Mouse (Mus musculus) CH12.LX (cell line): ENCODE results near the gene Sema4a. TPM values are rescaled to one million over a fixed set of nuclear protein-coding genes. Genes with fewer than 3 reads are reported as not detected.

Experiments
- DNase-seq: peaks from one replicate; pipeline ENCODE4 v3.0.0-alpha.2; 2013; ENCODE audit errors: extremely low read depth
- H3K27ac ChIP-seq: 2 replicates; pipeline ENCODE4 v1.5.1; 2012; ENCODE audit warnings: low read depth, mild to moderate bottlenecking, control low read depth, moderate library complexity; ENCODE audit not compliant: insufficient read depth
- H3K27me3 ChIP-seq: replicated peaks from 2 replicates; pipeline ENCODE3; 2012; ENCODE audit warnings: inconsistent platforms
- H3K36me3 ChIP-seq, 2 experiments: replicated peaks in 1 of 2; 2 replicates each; pipeline versions ENCODE3 to v1.6.1; 2012; ENCODE audit warnings: inconsistent platforms in 1 of 2, low read length in 1 of 2, mild to moderate bottlenecking in 1 of 2, mixed read lengths in 1 of 2, moderate library complexity in 1 of 2; ENCODE audit not compliant: control insufficient read depth in 1 of 2, insufficient read depth in 1 of 2
- H3K4me1 ChIP-seq, 2 experiments: 2 replicates each; pipeline ENCODE4 v1.6.1; 2012; ENCODE audit warnings: inconsistent platforms in 1 of 2, moderate library complexity in 1 of 2; ENCODE audit not compliant: insufficient read depth in 2 of 2, control insufficient read depth in 1 of 2
- H3K4me2 ChIP-seq: 2 replicates; pipeline ENCODE4 v1.6.1; 2012; ENCODE audit warnings: low read depth, mild to moderate bottlenecking, control low read depth; ENCODE audit not compliant: poor library complexity, insufficient read depth, severe bottlenecking
- H3K4me3 ChIP-seq, 3 experiments: fragments of 150-350 bp in 1 of 3; sonication (generic) in 1 of 3; replicated peaks in 1 of 3; 2 replicates each; pipeline versions ENCODE3 to v1.5.1; 2011 to 2012; ENCODE audit warnings: low read depth in 2 of 3, low read length in 2 of 3, mild to moderate bottlenecking in 2 of 3, moderate library complexity in 2 of 3, control low read depth in 1 of 3, improper control_type of control experiment in 1 of 3, inconsistent platforms in 1 of 3, mixed read lengths in 1 of 3; ENCODE audit not compliant: poor library complexity in 1 of 3
- H3K79me2 ChIP-seq: replicated peaks from 2 replicates; pipeline ENCODE4 v1.6.1; 2012; ENCODE audit warnings: mild to moderate bottlenecking, moderate library complexity; ENCODE audit not compliant: control insufficient read depth, poor library complexity, insufficient read depth, severe bottlenecking; ENCODE audit errors: extremely low read depth
- H3K9ac ChIP-seq: 2 replicates; pipeline ENCODE4 v1.6.1; 2012; ENCODE audit warnings: low read depth, mild to moderate bottlenecking, control low read depth, moderate library complexity; ENCODE audit not compliant: insufficient read depth
- H3K9me3 ChIP-seq: replicated peaks from 2 replicates; pipeline ENCODE3; 2012; ENCODE audit warnings: low read length, inconsistent platforms, mixed read lengths
- BHLHE40 ChIP-seq: IDR thresholded peaks from 2 replicates; pipeline ENCODE4 v1.6.1; 2011; ENCODE audit warnings: mild to moderate bottlenecking, low read depth, low read length, improper control_type of control experiment
- CHD1 ChIP-seq: IDR thresholded peaks from 2 replicates; pipeline ENCODE4 v1.6.1; 2012; ENCODE audit warnings: low read depth, low read length, improper control_type of control experiment, inconsistent platforms
- EP300 ChIP-seq: IDR thresholded peaks from 2 replicates; pipeline ENCODE4 v1.6.1; 2011; ENCODE audit warnings: low read length, improper control_type of control experiment
- GABPA ChIP-seq: IDR thresholded peaks from 2 replicates; pipeline ENCODE4 v1.6.1; 2012; ENCODE audit warnings: low read depth, low read length, improper control_type of control experiment, inconsistent platforms; ENCODE audit not compliant: insufficient replicate concordance
- IRF4 ChIP-seq: IDR thresholded peaks from 2 replicates; pipeline ENCODE4 v1.6.1; 2014; ENCODE audit warnings: low read depth, mild to moderate bottlenecking, inconsistent platforms, low read length, improper control_type of control experiment
- JUND ChIP-seq: conservative IDR thresholded peaks from 2 replicates; pipeline ENCODE4 v1.6.1; 2011; ENCODE audit warnings: low read depth, low read length, improper control_type of control experiment
- MAZ ChIP-seq: IDR thresholded peaks from 2 replicates; pipeline ENCODE4 v1.6.1; 2012; ENCODE audit warnings: low read depth, mild to moderate bottlenecking, inconsistent platforms, low read length, improper control_type of control experiment, moderate library complexity
- MXI1 ChIP-seq: IDR thresholded peaks from 2 replicates; pipeline ENCODE4 v1.6.1; 2011; ENCODE audit warnings: mild to moderate bottlenecking, low read depth, low read length, improper control_type of control experiment
- MYC ChIP-seq: IDR thresholded peaks from 2 replicates; pipeline ENCODE4 v1.6.1; 2011; ENCODE audit warnings: low read depth, mild to moderate bottlenecking, improper control_type of control experiment, low read length
- POLR2AphosphoS2 ChIP-seq: IDR thresholded peaks from 2 replicates; pipeline ENCODE4 v1.6.1; 2011; ENCODE audit warnings: low read depth, low read length, improper control_type of control experiment
- RCOR1 ChIP-seq: conservative IDR thresholded peaks from 2 replicates; pipeline ENCODE4 v1.6.1; 2012; ENCODE audit warnings: low read depth, mild to moderate bottlenecking, inconsistent platforms, low read length, improper control_type of control experiment
- SMC3 ChIP-seq: IDR thresholded peaks from 2 replicates; pipeline ENCODE4 v1.6.1; 2011; ENCODE audit warnings: low read depth, low read length, improper control_type of control experiment
- TCF12 ChIP-seq: IDR thresholded peaks from 2 replicates; pipeline ENCODE4 v1.6.1; 2014; ENCODE audit warnings: low read depth, mild to moderate bottlenecking, inconsistent platforms, low read length, improper control_type of control experiment
- USF1 ChIP-seq: IDR thresholded peaks from 2 replicates; pipeline ENCODE4 v1.6.1; 2014; ENCODE audit warnings: low read depth, mild to moderate bottlenecking, inconsistent platforms, low read length, improper control_type of control experiment
- USF2 ChIP-seq: conservative IDR thresholded peaks from 2 replicates; pipeline ENCODE4 v1.6.1; 2011; ENCODE audit warnings: low read depth, low read length, improper control_type of control experiment
- ZKSCAN1 ChIP-seq: IDR thresholded peaks from 2 replicates; pipeline ENCODE4 v1.6.1; 2012; ENCODE audit warnings: low read depth, inconsistent platforms, low read length, improper control_type of control experiment, borderline replicate concordance
- ZNF384 ChIP-seq: IDR thresholded peaks from 2 replicates; pipeline ENCODE4 v1.6.1; 2012; ENCODE audit warnings: low read depth, low read length, improper control_type of control experiment, inconsistent platforms
- dilution Hi-C: fragments of 300-500 bp; cut with MboI; formaldehyde crosslinking; loops from 2 replicates; pipeline ENCODE4 v1.14.3; 2020; ENCODE audit warnings: low sequenced_read_pairs; ENCODE audit not compliant: extremely low pct_unique_long_range_greater_than_20kb, extremely low pct_ligation_motif_present
- in situ Hi-C: fragments of 300-500 bp; cut with MboI; formaldehyde crosslinking; loops from 3 replicates; pipeline ENCODE4 v1.14.3; 2019; ENCODE audit warnings: low sequenced_read_pairs, low pct_ligation_motif_present, low pct_unique_long_range_greater_than_20kb, mixed read lengths
- polyA plus RNA-seq: library from polyadenylated mRNA; unstranded; fragments of >175 nt; gene quantifications from 2 replicates; pipeline ENCODE4 v1.2.1, GENCODE M21; 2012; ENCODE audit warnings: low read depth; ENCODE audit not compliant: insufficient read length
- total RNA-seq, 2 experiments: library from RNA; depleted of rRNA; stranded (reverse); fragments of 300-350 nt in 1 of 2; fragments of >200 nt in 1 of 2; gene quantifications; 2 replicates each; pipeline ENCODE4 v1.2.3; 2012 to 2014

Gene Sema4a
- total and polyA plus RNA-seq, 3 experiments = 3.5 to 7.1 (median 4.7) TPM

GRCm38 (mm10) chr3:88454762-88455587, 6.0 kb downstream of the Sema4a start:
- no peaks in the 10 kb centered on the region for H3K9me3 ChIP-seq
- in situ Hi-C loops (no loop called here), dilution Hi-C loops (no loop called here)
- H3K36me3 ChIP-seq = no peaks in the 10 kb centered on the region
- H3K79me2 ChIP-seq = no peaks in the 10 kb centered on the region
- TF ChIP-seq BHLHE40 (no peak), SMC3 (no peak), IRF4 (no peak), MXI1 (no peak), GABPA (no peak), MAZ (no peak), MYC (no peak), ZKSCAN1 (no peak), POLR2AphosphoS2 (no peak), RCOR1 (no peak), TCF12 (no peak)
- no peak overlapping the region for H3K4me3 ChIP-seq
- peaks cover 14 to 58% of the 10 kb centered on the region in 2 experiments for H3K4me1 ChIP-seq
- no peak overlapping the region for H3K9ac ChIP-seq
- no peak for DNase-seq
- no peaks in the 10 kb centered on the region for H3K27me3 ChIP-seq
- H3K4me2 ChIP-seq = no peak overlapping the region
- no peak overlapping the region for H3K27ac ChIP-seq

DNA sequence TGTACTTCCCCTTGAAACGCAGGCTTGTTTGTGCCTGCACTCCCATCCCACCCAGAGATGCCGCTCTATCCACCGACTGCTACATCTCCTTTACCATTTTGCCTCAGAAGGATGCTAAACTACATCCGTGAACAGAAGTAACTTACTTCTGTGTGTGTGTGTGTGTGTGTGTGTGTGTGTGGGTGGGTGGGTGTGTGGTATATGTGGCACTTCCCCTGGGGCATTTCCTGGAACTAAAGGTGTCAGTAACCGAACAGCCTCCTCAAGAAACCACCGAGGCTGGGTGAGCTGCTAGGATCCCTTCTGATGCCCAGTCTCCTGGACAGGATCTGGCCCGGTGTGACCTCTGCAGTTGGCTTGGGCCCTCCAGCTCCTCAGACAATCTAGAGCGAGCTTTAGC, 7.0 kb downstream of the Sema4a start:
- no peaks in the 10 kb centered on the region for H3K36me3 ChIP-seq
- dilution Hi-C loops = no loop called here
- no peak for DNase-seq
- TF ChIP-seq USF1 (no peak), CHD1 (no peak), USF2 (no peak), POLR2AphosphoS2 (no peak), EP300 (no peak), BHLHE40 (no peak), JUND (no peak), ZNF384 (no peak)
- H3K4me2 ChIP-seq = no peak overlapping the region
- no peak overlapping the region for H3K27ac ChIP-seq
- peaks cover 12 to 48% of the 10 kb centered on the region in 2 experiments for H3K4me1 ChIP-seq
- no peaks in the 10 kb centered on the region for H3K9me3 ChIP-seq
- in situ Hi-C loops = no loop called here
- no peaks in the 10 kb centered on the region for H3K27me3 ChIP-seq
- H3K79me2 ChIP-seq = no peaks in the 10 kb centered on the region
- no peak overlapping the region for H3K4me3 ChIP-seq
- no peak overlapping the region for H3K9ac ChIP-seq
